Mouse (Mus musculus) G1E-ER4 (cell line): ENCODE results near the gene Zbtb37. TPM values are rescaled to one million over a fixed set of nuclear protein-coding genes. Genes with fewer than 3 reads are reported as not detected.

ENCODE experiments used
- GATA1 ChIP-seq: IDR thresholded peaks from one replicate; pipeline ENCODE4 v1.8.0; 2012; ENCODE audit warnings: low read length, inconsistent platforms
- polyA plus RNA-seq: library from polyadenylated mRNA; stranded (reverse); fragments of >175 nt; gene quantifications from 2 replicates; pipeline ENCODE4 v1.2.3, GENCODE M21; 2012

Gene Zbtb37
- polyA plus RNA-seq, 1 experiment: 0.15 TPM

GRCm38 (mm10) chr1:161037599-161037998 is 3.0 kb upstream of the Zbtb37 start:
- no peak for TF ChIP-seq GATA1

- no peak for TF ChIP-seq GATA1
These were observed 2.4 kb upstream of the Zbtb37 start for GRCm38 (mm10) chr1:161037026-161037425.

- TF ChIP-seq GATA1: no peak
These were observed 1.8 kb upstream of the Zbtb37 start for GRCm38 (mm10) chr1:161036411-161036841.

GRCm38 (mm10) chr1:161035786-161036404 is 1.2 kb upstream of the Zbtb37 start:
- no peak for TF ChIP-seq GATA1

- no peak for TF ChIP-seq GATA1
These were observed 684 bp upstream of the Zbtb37 start for GRCm38 (mm10) chr1:161035281-161035785.

GRCm38 (mm10) chr1:161033856-161034434 is 704 bp downstream of the Zbtb37 start:
- no peak for TF ChIP-seq GATA1

- TF ChIP-seq GATA1: no peak
These were observed 2.3 kb downstream of the Zbtb37 start for GRCm38 (mm10) chr1:161032345-161032744.

- no peak for TF ChIP-seq GATA1
These were observed 2.8 kb downstream of the Zbtb37 start for GRCm38 (mm10) chr1:161031881-161032280.

- TF ChIP-seq GATA1: no peak
These were observed 4.6 kb downstream of the Zbtb37 start for GRCm38 (mm10) chr1:161030058-161030457.

GRCm38 (mm10) chr1:161027196-161027595 is 7.5 kb downstream of the Zbtb37 start:
- no peak for TF ChIP-seq GATA1

GRCm38 (mm10) chr1:161025410-161026210 is 9.0 kb downstream of the Zbtb37 start:
- TF ChIP-seq GATA1: no peak

GRCm38 (mm10) chr1:161020051-161020450 is 14.6 kb downstream of the Zbtb37 start:
- no peak for TF ChIP-seq GATA1

- TF ChIP-seq GATA1: no peak
These were observed 18.3 kb downstream of the Zbtb37 start for GRCm38 (mm10) chr1:161016378-161016777.

GRCm38 (mm10) chr1:161010436-161010835 is 24.2 kb downstream of the Zbtb37 start:
- TF ChIP-seq GATA1: no peak

GRCm38 (mm10) chr1:161008038-161008437 is 26.6 kb downstream of the Zbtb37 start:
- TF ChIP-seq GATA1: no peak

- no peak for TF ChIP-seq GATA1
These were observed 28.2 kb downstream of the Zbtb37 start for GRCm38 (mm10) chr1:161006471-161006870.

- no peak for TF ChIP-seq GATA1
These were observed 29.1 kb downstream of the Zbtb37 start for GRCm38 (mm10) chr1:161005526-161005925.
